Comparison of ENCODE assay signal across 18 mouse cellular contexts in the genomic region with DNA sequence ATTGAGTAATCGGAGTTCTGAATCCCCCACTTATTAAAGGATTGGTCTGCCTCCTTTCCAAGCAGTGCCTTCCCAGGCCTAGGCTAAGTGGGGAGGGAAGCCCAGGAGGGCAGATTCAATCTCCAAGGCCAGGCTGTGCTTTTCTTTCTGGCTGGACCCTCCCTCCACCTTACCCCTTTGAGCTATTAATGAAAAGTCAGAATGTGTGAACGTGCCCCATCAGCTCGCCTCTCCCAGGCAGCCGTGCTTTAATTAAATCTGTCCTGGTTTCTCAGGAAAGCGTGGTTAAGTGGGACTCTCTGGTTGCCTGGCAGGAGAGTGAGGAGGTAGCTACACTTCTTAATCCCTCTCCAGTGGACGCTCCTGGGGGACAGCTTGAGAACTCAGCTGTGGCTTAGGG. TPM values are rescaled to one million over a fixed set of nuclear protein-coding genes. Genes with fewer than 3 reads are reported as not detected.
DNase-seq lines count a peak whose midpoint lies in the region; ATAC-seq and TF ChIP-seq lines count a peak whose summit lies in the region.
"Had no signal": no experiment of that assay in that cellular context is flagged by ENCODE, and none has a peak within 500 bp of the region (broad histone marks: within the 10 kb centered on the region; RNA-seq: fewer than 3 reads in every experiment).

No protein-coding gene starts in this region.

- peak; percentile 26 for DNase-seq in embryo, embryonic 11 days
- no peak for DNase-seq in embryo, embryonic 9.5 days (ENCODE audit: extremely low spot score)
- DNase-seq in lung, embryonic 14.5 days = no peak
- no peak for DNase-seq in lung, postnatal 14 days
- peak; percentile 49 for DNase-seq in retina, embryonic 14.5 days (ENCODE audit: low spot score)
- no peak for DNase-seq in left cerebral cortex, postnatal 36 days (ENCODE audit: low spot score in 2 of 2)
- no peak for DNase-seq in thymus, adult 2 months
- DNase-seq: adrenal gland, adult 2 months; cerebellum, postnatal 25 days; gastrocnemius, adult 2 months; spleen, adult 18-20 months had no signal

- no peaks in the 10 kb centered on the region for H3K4me1 ChIP-seq in lung, embryonic 14.5 days (ENCODE audit: insufficient read depth)
- peaks cover 12% of the 10 kb centered on the region for H3K4me1 ChIP-seq in hindbrain, embryonic 16.5 days (ENCODE audit: control insufficient read depth, insufficient read depth, low read depth, low read length)
- H3K4me1 ChIP-seq in thymus, adult 2 months (replicated peaks; ENCODE audit: control insufficient read depth, insufficient read depth, low read length) = no peaks in the 10 kb centered on the region

- no peak overlapping the region for H3K4me2 ChIP-seq in lung, embryonic 14.5 days
- no peak overlapping the region for H3K4me2 ChIP-seq in hindbrain, embryonic 16.5 days (ENCODE audit: low read length)

- H3K27ac ChIP-seq in lung, embryonic 14.5 days (ENCODE audit: low read depth) = peak overlapping the region; percentile 24; the same call in 1 of the 2 replicates
- H3K27ac ChIP-seq in hindbrain, embryonic 16.5 days (ENCODE audit: low read depth, low read length) = peak overlapping the region; percentile 12; the same call in 1 of the 2 replicates
- H3K27ac ChIP-seq in thymus, adult 2 months (ENCODE audit: control insufficient read depth, insufficient read depth, low read length) = no peak overlapping the region
- H3K27ac ChIP-seq: gastrocnemius, adult 2 months; heart, embryonic 10.5 days; liver, embryonic 14.5 days; macrophage had no signal

- H3K27me3 ChIP-seq in lung, embryonic 14.5 days (ENCODE audit: insufficient read depth, low read length) = no peaks in the 10 kb centered on the region
- H3K27me3 ChIP-seq in hindbrain, embryonic 16.5 days (replicated peaks; ENCODE audit: control insufficient read depth, insufficient read depth, low read length) = no peaks in the 10 kb centered on the region
- no peaks in the 10 kb centered on the region for H3K27me3 ChIP-seq in thymus, adult 2 months (ENCODE audit: control insufficient read depth, insufficient read depth, low read length)

- TF ChIP-seq POLR2A in thymus, adult 2 months (IDR thresholded peaks at IDR 0.05; ENCODE audit: control insufficient read depth, extremely low read depth, insufficient read depth, low read length, poor library complexity) = no peak

- 43% methylated on average over 6 of the region's 6 CpGs for WGBS in lung, embryonic 14.5 days
- 27% methylated on average over 6 of the region's 6 CpGs for WGBS in hindbrain, embryonic 16.5 days
- 92% methylated on average over 6 of the region's 6 CpGs for WGBS in thymus, adult 2 months

- H3K36me3 ChIP-seq in lung, embryonic 14.5 days (ENCODE audit: insufficient read depth) = no peaks in the 10 kb centered on the region
- no peaks in the 10 kb centered on the region for H3K36me3 ChIP-seq in hindbrain, embryonic 16.5 days (ENCODE audit: control insufficient read depth, insufficient read depth, low read length)
- H3K36me3 ChIP-seq in thymus, adult 2 months (ENCODE audit: control insufficient read depth, insufficient read depth, low read length) = no peaks in the 10 kb centered on the region
- H3K36me3 ChIP-seq: heart, embryonic 10.5 days had no signal

- no peak for ATAC-seq in lung, embryonic 14.5 days (ENCODE audit: insufficient read depth)
- peak; percentile 61 for ATAC-seq in hindbrain, embryonic 16.5 days

- no peak overlapping the region for H3K4me3 ChIP-seq in lung, embryonic 14.5 days (ENCODE audit: low read depth, low read length)
- no peak overlapping the region for H3K4me3 ChIP-seq in hindbrain, embryonic 16.5 days (ENCODE audit: low read length)
- no peak overlapping the region for H3K4me3 ChIP-seq in thymus, adult 2 months (ENCODE audit: control insufficient read depth, insufficient read depth, low read length)
- H3K4me3 ChIP-seq: gastrocnemius, adult 2 months; heart, embryonic 10.5 days had no signal

- no peak for TF ChIP-seq CTCF in lung, embryonic 14.5 days (IDR thresholded peaks at IDR 0.05; ENCODE audit: low read depth)
- no peak for TF ChIP-seq CTCF in thymus, adult 2 months (IDR thresholded peaks at IDR 0.05; ENCODE audit: borderline replicate concordance, control insufficient read depth, extremely low read depth, insufficient read depth, low read length, poor library complexity)

- no peak overlapping the region for H3K9ac ChIP-seq in lung, embryonic 14.5 days
- 0 out of 2 replicates have a peak overlapping the region, but pooled peaks have one; percentile 38 for H3K9ac ChIP-seq in hindbrain, embryonic 16.5 days (ENCODE audit: low read depth, low read length)
- H3K9ac ChIP-seq: liver, embryonic 14.5 days had no signal

- no peaks in the 10 kb centered on the region for H3K9me3 ChIP-seq in lung, embryonic 14.5 days (ENCODE audit: low read depth, low read length)
- H3K9me3 ChIP-seq in hindbrain, embryonic 16.5 days (ENCODE audit: control insufficient read depth, low read length) = no peaks in the 10 kb centered on the region
- H3K9me3 ChIP-seq: heart, embryonic 10.5 days had no signal

- intact Hi-C loops in left cerebral cortex, postnatal 36 days (cut with DNase I) = loop anchor here (2.0 kb wide), 1 partner anchor 21 kb away; no protein-coding TSS in a partner anchor

RNA-seq across cellular contexts. Expression of gene Wnt9a, which starts 22.9 kb away (rescaled TPM):
- polyA plus RNA-seq in lung, embryonic 14.5 days (2014; fragmentation: Nextera tagmentation; extraction: Ambion mirVana) = 1.1 and 1.5 TPM in 2 replicates
- polyA plus RNA-seq in hindbrain, embryonic 16.5 days (2015; fragmentation: Nextera tagmentation; extraction: Ambion mirVana) = 3.1 and 3.5 TPM in 2 replicates
- total RNA-seq in left cerebral cortex, postnatal 36 days (2021) = 10 to 100 TPM; 14.6 to 24.0 TPM
- polyA plus RNA-seq in thymus, adult 2 months (2012; rRNA removed) = 1.3 and 2.2 TPM in 2 replicates

RNA-seq across cellular contexts. Expression of gene Wnt3a, which starts 39.1 kb away (rescaled TPM):
- polyA plus RNA-seq in lung, embryonic 14.5 days (2014; fragmentation: Nextera tagmentation; extraction: Ambion mirVana) = not detected in 2 replicates
- polyA plus RNA-seq in hindbrain, embryonic 16.5 days (2015; fragmentation: Nextera tagmentation; extraction: Ambion mirVana) = 0.45 and 0.77 TPM in 2 replicates
- not detected for total RNA-seq in left cerebral cortex, postnatal 36 days (2021)
- polyA plus RNA-seq in thymus, adult 2 months (2012; rRNA removed) = 0.28 TPM in 1 of 2 replicates, not detected in the other
- total RNA-seq: adrenal gland, adult 2 months; gastrocnemius, adult 2 months; left cerebral cortex, postnatal 14 days had no signal
- polyA plus RNA-seq: adrenal gland, adult 2 months; large intestine, adult 2 months; macrophage had no signal

RNA-seq across cellular contexts. Expression of gene Prss38, which starts 45.8 kb away (rescaled TPM):
- not detected in 2 replicates for polyA plus RNA-seq in lung, embryonic 14.5 days (2014; fragmentation: Nextera tagmentation; extraction: Ambion mirVana)
- not detected in 2 replicates for polyA plus RNA-seq in hindbrain, embryonic 16.5 days (2015; fragmentation: Nextera tagmentation; extraction: Ambion mirVana)
- total RNA-seq in left cerebral cortex, postnatal 36 days (2021) = not detected
- polyA plus RNA-seq in thymus, adult 2 months (2012; rRNA removed) = not detected in 2 replicates
- total RNA-seq: adrenal gland, adult 2 months; gastrocnemius, adult 2 months; left cerebral cortex, postnatal 14 days had no signal
- polyA plus RNA-seq: adrenal gland, adult 2 months; heart, embryonic 10.5 days; large intestine, adult 2 months; liver, embryonic 14.5 days; neural tube, embryonic 11.5 days had no signal

Comparison
In these comparisons a context has a peak if more than half of its experiments do, and no peak if none do; other contexts are left out.
1. DNase-seq: peak in embryo, embryonic 11 days (single experiment) and retina, embryonic 14.5 days (single experiment); none in embryo, embryonic 9.5 days (single experiment), lung, embryonic 14.5 days (single experiment), lung, postnatal 14 days (single experiment), left cerebral cortex, postnatal 36 days (0 of 2) and thymus, adult 2 months (single experiment).